Mouse (Mus musculus) ovary, postnatal 10 days (tissue): ENCODE measurements at regions not wholly inside any gene's neighbourhood (a gene's known extent, or its start where the extent isn't known, plus 50 kb on each side); places are given as distances from the start of the nearest gene placed in this dataset.

ENCODE experiments used
- DNase-seq: peaks from one replicate; pipeline ENCODE4 v3.0.0; 2022; ENCODE audit warnings: low spot score

DNA sequence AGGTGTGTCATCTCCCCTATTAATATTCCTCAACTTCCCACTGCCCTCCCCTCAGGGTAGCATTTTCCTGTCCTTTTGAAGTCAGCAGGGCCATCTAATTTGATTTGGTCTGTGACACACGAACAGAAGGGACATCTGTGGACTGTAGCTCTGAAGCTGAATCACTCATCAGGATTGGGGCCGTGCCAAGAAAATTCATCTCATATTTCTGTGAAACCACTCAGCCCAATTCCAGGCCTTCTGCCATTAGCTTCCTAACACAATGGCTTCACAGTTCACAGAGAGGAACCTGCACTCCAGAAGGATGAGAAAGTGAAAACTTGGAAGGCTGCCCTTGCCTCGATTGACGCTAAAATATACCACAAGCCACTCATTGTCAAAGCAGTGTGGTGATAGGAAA lies 86.1 kb downstream of the Abhd5 start:
- no peak for DNase-seq

DNA sequence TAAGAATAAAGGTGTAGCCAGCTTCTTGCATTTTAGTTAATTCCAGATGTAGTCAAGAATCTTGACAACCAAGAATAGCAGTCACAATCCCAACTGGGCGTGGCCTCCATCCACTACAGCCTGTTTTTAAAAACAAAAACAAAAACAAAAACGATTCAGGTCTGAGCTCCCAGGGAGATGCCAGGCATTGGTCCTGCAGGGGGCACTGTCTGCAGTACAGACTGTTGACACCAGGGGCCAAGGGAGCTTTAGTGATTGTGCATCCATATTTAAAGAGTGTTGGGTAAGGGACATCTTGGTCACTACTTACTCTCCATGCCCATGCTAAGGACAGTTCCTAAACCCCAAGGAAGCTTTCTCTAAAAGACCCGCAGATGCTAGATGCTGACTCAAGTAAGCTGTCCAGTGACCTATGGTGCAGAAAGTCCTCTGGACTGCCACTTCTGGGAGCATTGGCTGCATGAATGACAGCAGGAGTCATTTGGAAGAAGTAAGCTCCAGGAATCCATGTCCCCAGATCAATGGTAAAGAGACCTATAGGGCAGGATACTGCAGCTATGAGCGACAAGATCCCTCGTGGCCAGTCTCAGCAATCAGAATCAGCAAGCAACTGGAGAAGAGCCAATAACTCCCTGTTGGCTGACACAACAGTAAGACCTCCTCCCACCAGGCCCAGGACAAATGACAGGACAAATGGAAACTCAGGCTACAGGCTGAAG lies 95.1 kb downstream of the Abhd5 start:
- no peak for DNase-seq

DNA sequence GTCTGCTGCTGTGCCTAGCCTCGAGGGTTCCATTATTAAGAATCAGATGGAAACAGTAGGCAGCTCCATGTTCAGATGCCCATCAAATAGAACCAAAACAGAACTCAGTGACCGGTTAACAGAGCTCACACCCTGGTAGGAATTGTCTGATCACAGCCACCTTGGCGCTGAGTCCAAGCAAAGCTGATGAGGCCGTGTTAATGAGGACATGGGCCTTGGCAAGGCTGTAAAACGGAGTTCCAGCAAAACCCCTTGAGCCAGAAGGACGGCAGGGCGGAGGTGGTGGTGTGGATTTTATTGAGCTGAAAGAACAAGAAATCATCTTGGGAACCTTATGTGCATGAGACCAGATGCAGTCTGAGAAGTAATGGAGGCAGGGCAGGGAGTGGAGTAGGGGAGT lies 96.2 kb downstream of the Abhd5 start:
- no peak for DNase-seq

DNA sequence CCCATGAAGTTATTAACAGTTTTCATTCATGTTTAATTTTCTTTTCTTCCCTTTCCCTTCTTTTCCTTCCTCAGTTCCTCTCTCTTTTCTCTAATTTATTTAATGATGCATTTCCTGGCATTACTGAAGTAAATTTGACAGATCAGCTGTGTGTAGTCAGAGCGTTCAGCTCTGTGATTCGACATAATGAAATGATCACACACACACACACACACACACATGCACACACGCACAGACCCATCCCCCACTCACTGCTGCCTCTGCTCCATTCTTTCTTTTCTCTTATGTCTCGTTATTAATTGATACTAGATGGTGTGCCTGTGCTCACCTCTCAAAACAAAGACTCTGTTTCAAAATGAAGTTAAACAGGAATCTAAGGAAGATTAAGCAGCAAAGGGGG lies 96.9 kb downstream of the Abhd5 start:
- DNase-seq = no peak

DNA sequence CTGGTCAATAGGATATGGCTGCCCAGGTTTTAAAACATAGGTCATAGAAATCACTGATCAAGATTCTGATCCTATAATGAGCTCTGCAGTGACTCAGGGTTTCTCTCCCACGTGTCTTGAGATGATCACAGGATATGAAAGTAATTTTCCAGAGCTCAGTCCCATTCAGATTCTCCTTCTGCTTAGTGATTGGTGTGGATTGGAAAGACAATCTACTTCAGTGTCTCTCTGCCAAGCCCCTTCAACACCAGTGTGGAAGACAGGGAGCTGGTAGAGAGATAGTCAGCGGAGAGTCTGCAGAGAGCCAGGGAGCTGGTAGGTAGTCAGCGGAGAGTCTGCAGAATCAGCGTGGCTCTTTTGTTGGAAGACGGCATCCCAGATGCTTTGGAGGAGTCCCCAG lies 99.1 kb downstream of the Abhd5 start:
- DNase-seq = no peak

DNA sequence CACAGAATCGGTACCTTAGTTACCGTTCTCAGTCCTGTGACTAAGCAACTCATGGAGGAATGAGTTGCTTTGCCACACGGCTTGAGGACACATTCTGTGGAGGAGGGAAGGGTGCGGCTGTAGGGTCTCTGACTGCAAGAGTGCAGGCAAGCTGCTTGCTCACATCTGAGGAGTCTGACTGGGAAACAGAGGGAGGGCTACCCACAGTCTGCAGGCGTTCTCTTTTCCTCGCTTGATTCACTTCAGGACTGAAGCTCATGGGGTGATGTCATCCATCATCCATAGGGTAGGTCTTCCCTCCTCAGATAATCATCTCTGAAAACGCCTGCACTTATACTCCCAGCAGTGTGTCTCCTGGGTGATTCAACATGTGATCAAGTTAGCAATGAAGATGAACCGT lies 103.9 kb downstream of the Abhd5 start:
- DNase-seq = no peak

DNA sequence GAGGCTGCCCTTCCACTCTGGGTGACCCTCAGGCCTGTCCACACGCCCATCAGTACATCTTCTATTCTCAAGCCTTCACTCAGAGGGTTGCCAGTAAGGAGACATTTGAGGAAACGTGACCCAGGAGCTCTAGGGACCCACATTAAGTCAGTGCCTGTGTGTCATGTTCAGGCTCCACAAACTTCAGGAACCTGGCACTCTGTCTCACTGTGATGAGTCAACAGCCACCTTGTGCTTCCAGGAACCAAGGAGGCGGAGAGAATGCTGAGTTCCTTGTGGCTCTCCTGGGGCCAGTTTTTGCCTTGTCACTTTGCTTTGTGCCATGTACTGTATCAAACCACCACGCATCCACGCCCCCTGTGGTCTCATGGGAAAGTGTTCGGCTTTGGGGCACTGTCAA lies 104.4 kb downstream of the Abhd5 start:
- no peak for DNase-seq

DNA sequence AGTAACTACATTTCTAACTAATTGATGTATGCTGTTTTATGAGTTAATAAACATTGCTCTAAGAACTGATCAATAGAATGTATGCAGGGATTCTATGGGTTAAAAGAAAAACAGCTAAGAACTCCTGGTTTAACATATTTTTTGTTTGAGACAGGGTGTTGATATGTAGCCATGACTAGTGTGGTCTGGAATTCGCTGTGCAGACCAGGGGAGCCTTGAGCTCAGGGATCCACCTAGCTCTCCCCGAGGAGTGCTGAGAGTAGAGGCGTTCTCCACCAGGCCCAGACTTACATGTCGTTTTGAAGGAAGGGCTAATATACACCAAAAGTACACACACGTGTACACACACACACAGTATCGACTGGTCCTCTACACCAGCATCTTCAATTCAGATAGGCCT lies 108.1 kb downstream of the Abhd5 start:
- no peak for DNase-seq

DNA sequence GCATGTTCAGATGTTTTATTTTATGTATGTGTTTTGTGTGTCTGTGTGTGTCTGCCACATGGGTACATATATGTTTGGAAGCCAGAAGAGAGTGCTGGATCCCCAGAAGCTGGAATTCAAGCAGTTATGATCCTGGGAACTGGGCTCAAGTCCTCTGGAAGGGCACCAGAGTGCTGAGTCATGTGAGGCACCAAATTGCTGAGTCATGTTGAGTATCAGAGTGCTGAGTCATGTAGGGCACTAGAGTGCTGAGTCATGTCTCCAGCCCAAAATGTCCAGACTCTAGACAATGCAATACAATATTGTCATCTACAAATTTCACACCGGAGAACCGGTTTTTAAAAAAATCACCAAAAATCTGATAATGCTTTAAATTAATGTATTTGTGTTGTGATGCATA lies 120.1 kb downstream of the Abhd5 start:
- DNase-seq = no peak

DNA sequence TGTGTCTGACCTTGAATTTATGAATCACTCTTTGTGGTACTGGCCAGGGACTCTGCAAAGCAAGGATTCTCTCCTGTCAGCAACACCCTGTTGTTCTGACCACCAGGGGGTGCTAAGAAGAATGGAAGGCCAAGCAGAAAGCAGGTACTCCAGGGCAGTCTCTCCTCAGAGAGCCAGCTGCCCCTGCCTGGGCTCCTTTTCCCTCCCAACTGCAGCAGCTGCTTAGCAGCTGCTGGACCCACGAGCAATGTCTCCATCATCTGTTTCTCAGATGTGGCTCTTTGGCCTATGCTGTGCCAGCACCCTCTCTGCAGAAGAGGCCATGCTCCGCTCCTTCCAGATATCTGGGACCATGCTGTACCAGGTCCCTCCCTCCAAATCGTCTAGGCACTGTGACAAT lies 124.9 kb downstream of the Abhd5 start:
- DNase-seq = peak; percentile 7

DNA sequence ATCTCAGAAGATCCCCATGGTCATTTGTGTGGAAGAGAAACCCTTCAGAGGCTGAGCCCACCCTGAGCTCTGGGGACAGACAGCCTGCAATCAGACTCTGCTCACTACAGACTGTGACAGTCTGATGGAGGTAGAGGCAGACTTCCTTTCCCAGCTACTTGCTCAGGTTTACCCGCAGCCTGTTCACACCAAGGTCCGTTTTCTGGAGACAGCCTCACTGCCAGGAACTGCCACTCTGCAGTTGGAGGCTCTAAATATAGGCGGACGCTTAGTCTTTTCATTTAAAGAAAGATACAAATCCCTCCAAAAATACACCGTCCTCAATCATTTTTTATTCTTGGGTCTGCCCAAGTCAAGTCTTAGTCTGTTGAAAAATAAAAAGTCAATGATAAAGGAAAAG lies 135.6 kb downstream of the Abhd5 start:
- no peak for DNase-seq

DNA sequence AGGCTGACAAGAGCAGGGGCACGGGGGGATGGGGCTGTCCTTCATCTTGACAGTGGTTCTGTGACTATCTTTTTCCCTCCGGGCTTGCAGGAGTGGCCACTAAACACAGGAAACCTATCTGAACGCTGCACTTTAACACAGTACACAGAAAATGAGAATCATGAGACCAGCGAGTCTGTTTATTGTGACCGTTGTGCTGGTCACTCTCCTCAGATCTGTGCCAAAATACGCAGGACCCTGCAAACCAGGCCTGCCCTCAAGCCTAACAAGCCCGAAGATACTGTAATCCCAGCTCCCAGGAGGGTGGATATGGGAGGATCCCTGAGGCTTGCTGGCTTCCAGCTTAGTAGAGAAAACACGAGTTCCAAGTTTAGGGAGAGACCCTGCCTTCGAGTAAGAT lies 143.3 kb downstream of the Abhd5 start:
- DNase-seq = no peak

DNA sequence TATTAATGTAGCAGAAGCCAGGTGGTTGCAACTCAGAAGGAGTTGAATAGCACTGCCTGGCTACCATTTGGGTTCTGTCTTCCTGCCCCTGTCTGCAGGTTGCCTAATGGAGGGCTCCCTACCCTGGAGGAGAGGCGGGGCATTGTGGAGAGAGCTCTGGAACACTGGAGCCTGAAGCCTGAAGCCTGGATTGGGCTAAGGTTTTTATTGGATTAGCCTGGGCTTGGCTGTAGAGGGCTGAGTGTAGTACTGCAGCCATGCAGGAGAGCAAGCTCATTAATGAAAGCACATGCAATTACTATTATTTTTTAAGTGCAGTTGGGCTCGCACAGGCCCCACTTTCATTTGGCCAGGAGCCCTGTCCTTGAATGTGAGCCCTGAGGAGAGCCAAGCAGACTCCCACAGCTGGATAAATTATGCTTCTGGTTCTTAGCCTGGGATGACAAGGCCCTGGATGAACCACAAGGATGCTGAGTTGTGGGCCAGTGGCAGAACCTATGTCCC lies 145.1 kb downstream of the Abhd5 start:
- no peak for DNase-seq

DNA sequence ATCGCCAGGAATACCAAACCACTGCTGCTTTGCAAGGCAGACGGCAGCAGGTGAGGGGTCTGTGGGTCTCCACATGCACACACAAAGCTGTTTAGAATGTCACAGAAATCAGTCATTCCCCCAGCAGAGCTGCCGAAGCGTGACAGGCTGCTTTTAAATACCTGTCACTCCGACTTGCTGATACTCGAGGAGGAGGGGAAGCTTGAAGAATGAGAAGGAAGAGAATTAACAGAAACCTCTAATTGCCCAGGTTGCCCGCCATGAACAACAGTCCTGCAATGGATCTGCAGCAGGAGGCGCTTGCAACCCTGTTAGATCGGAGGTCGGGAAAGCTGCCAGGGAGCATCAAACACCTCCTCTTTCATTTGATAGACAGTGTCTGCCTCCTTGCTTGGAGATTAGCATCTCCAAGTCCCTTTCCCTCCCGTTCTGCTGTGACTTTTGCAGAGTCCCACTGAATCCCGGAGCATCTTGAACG lies 150.5 kb downstream of the Abhd5 start:
- no peak for DNase-seq

DNA sequence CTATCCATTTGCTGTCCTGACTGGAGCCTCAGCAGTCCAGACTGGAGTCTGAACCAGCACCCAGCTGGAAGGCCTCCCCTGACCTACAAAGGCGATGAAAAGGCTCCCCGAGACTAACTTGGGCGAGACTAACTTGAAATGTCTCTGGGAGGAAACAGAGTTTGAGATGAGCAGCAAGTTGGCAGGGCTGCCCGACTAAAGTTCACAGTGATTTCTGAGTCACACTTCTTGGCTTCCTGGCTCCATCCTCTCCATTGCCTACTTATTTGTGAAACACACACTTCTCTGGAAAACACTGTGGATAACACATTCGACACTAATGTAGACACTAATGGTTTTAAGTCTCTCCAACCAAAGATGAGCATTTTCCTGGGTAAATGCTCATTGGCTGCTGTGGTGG lies 170.2 kb downstream of the Abhd5 start:
- no peak for DNase-seq

DNA sequence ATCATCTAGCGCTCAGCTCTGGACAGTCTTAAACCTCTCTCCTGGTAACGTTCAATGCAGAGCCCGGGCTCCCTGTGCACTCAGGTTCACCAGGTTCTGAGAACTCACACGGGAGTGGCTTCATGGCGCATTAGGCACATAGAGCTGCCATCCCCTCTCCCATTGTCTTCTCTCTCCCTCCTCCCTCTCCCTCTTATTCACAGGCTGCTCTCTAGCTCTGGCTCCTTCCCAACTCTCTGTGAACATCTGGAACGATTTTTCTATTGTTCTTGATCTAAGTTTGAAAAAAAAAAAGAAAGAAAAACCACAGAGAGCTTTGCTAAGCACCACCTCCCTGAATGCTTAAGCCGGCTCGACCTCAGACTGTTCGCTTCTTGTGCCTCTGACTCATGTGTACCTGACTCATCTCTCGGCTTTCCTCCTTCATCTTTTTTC lies 174.2 kb downstream of the Abhd5 start:
- no peak for DNase-seq

DNA sequence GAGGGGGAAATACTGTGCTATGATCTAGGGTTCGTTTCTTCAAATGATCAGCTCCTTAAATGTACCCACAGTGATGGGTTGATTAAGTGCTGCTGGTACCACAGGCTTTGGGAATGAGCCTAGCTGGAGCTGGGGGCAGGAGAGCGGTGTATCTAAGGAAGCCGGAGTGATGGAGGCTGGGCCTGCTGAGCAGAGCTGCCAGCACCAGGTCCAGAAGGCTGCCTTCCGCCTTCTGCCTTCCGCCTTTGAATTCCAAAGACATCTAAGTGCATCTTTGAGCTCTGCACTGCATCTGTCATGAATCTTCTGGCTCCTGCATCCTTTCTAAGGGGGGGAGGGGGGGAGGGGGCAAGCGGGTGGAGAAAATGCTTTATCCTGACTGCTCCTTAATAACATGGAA lies 176.9 kb downstream of the Abhd5 start:
- DNase-seq = no peak

DNA sequence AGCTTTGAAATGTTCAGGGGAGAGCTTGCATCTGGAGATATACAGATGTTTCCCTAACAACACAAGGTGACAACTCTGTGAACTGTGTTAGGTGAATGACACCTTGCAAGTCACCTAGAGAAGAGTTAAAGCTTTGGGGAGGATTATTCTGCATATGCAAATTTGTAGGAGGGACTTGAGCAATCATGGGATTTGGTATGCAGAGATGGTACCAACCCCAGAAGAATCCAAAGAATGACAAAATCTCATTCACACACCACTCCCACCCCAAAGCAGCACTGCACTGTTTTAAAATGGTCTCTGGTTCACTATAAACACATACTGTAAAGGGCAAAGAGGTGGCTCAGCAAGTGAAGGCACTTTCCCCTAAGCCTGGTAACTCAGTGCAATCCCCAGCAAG lies 178.3 kb downstream of the Abhd5 start:
- no peak for DNase-seq

DNA sequence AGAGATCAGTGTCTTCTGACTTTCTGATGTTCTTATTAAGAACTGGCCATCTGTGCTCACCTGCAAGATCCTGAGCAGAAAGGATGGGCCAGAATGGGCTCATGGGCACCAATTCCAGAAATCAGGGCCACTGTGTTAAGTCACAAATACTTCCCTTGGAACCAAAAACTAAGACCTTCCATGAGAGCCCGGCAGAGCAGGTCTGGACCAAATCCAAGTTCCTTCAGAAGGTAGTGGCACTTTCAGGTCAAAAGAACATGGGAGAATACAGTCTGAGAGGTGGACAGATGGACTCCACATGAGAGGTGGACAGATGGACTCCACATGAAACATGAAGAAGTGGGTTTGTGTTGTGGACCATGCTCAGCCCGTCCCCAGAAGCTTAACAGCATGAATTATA lies 180.4 kb downstream of the Abhd5 start:
- DNase-seq = no peak

DNA sequence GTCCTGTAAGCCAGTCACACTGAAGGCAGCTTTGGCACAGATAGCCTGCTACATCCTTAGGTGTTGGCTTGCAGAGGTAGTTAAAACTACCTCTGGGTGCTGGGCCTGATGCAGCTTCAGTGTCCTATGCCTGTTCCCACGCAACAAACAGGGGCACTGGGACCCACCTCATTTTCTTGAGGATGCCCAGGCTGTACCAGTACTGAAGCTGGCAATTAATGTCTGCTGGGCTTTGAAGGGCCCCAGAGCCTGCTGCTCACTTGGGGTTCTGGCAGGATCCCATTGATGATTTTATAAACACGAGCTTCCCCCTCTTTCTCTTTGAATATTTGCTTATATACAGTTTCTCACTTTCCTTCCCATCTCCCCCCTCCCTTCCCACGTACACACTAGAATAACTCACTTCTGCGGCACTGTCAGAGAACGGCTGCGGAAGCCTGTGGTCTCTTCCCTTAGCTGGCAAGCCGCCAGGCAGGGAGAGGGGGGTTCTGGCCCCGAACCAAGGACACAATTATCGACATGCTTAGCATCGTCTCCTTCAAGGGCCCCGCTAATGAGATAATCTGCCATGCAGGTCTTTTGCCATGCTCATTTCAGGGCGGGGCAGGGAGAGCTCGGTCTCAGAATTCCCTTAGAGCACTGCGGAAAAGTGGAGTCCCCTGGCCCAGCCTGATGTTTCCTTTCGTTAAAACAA lies 182.9 kb downstream of the Abhd5 start:
- DNase-seq = no peak

DNA sequence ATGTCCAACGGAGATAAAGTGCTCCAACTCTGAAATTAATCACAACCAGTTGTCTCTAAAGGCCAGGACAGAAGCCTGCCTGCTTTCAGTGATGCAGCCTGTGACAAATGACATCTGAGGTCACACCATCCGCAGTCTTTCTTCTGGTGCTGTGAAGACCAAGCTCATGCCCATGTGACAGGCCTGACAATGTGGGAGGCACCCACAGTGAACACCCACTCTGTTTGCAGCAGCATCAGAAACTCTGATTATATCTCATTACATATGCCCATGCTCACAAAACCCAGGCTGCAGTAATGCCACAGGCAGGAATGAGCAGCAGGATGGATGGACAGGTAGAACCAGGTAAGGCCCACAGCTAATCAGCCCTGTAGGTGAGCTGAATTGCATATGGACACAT lies 183.6 kb downstream of the Abhd5 start:
- no peak for DNase-seq

DNA sequence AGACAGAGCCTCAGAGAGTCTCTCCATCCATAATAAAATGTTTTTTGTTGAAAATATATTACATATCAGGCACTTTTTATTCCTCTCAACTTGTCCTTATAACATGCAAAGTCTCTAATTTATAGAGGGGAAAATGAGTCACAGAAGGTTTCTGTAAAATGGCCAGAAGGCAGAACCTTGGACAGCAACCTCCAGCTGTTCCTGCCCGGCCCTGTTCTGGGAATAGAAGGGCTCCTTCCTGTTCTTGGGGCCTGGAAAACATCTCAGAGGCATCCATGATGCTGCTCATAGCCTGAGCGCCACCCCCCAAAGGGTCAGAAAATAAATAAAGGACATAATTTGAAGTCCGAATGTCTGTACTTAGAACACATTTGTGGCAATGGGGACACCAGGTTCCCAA lies 188.7 kb downstream of the Abhd5 start:
- no peak for DNase-seq

DNA sequence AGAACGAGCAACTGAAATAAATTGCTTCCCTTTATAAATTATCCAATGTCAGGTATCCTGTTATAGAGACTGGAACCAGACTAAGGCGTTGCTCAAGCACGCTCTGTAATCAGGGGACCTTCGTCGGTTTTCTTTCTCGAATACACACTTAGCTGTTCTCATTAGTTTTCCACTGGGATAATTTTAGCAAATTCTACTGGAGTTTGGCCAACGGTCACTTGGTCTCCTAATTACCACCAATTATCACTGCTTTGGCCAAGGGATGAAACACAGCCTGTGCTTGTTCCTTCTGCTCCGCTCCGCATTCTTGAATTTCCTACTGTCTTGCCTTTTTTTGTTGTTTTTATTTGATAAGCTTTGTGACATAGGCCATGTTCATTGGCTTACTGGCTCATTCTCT lies 191.1 kb upstream of the Topaz1 start:
- no peak for DNase-seq

DNA sequence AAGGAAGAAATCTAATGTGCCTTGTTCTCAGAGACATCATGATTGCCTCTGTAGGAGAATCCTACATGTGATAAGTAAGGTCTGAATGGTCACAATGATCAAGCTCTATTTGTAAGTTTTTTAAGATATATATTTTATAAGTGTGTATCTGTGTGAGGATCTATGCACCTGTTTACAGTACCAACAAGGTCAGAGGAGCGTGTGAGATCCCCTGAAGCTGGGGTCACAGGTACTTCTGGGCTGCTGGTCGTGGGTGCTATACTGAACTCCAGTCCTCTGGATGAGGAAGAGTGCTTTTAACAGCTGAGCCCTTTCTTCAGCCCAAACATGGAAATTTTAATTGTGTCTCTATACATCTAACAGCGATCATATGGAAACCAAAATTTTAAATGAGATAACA lies 181.1 kb upstream of the Topaz1 start:
- DNase-seq = no peak
